Mouse (Mus musculus) midbrain, embryonic 16.5 days (tissue): ENCODE data around the gene Prl3a1. TPM values are rescaled to one million over a fixed set of nuclear protein-coding genes. Genes with fewer than 3 reads are reported as not detected.

Experiments
- ATAC-seq: fragments of 200-750 bp; cut with Nextera tagmentation; 2 replicates; pipeline ENCODE4 v1.8.0; 2017; ENCODE audit warnings: moderate TSS enrichment
- H3K27ac ChIP-seq: fragments of 300-500 bp; sonication (generic); 2 replicates; pipeline ENCODE4 v1.5.1; 2014; ENCODE audit warnings: mild to moderate bottlenecking, low read length, mixed read lengths
- H3K27me3 ChIP-seq: fragments of 300-500 bp; sonication (generic); 2 replicates; pipeline ENCODE4 v1.6.1; 2014; ENCODE audit warnings: low read depth, low read length, mixed read lengths; ENCODE audit not compliant: control insufficient read depth, insufficient read depth
- H3K36me3 ChIP-seq: fragments of 300-500 bp; sonication (generic); 2 replicates; pipeline ENCODE4 v1.6.1; 2014; ENCODE audit warnings: mild to moderate bottlenecking, low read length, moderate library complexity, mixed read lengths; ENCODE audit not compliant: control insufficient read depth, insufficient read depth
- H3K4me1 ChIP-seq: fragments of 300-500 bp; sonication (generic); 2 replicates; pipeline ENCODE4 v1.6.1; 2014; ENCODE audit warnings: mild to moderate bottlenecking, low read length, mixed read lengths; ENCODE audit not compliant: control insufficient read depth, insufficient read depth
- H3K4me2 ChIP-seq: fragments of 300-500 bp; sonication (generic); 2 replicates; pipeline ENCODE4 v1.6.1; 2014; ENCODE audit warnings: mild to moderate bottlenecking, low read length, mixed read lengths
- H3K4me3 ChIP-seq: fragments of 300-500 bp; sonication (generic); 2 replicates; pipeline ENCODE4 v1.5.1; 2014; ENCODE audit warnings: low read depth, mild to moderate bottlenecking, low read length, moderate library complexity, mixed read lengths
- H3K9ac ChIP-seq: fragments of 300-500 bp; sonication (generic); 2 replicates; pipeline ENCODE4 v1.6.1; 2014; ENCODE audit warnings: low read depth, low read length, mixed read lengths
- H3K9me3 ChIP-seq: fragments of 300-500 bp; sonication (generic); replicated peaks from 2 replicates; pipeline ENCODE4 v1.6.1; 2014; ENCODE audit warnings: mild to moderate bottlenecking, low read length, mixed read lengths; ENCODE audit not compliant: control insufficient read depth, poor library complexity, severe bottlenecking
- WGBS: fragments of 180-500 bp; shearing (Covaris S2); extraction: QIAGEN DNeasy Blood & Tissue Kit; methylation state at CpG from one replicate; pipeline ENCODE4 v1.1.7; 2014; 5-methylcytosine and 5-hydroxymethylcytosine counted together
- polyA plus RNA-seq: library from polyadenylated mRNA; unstranded; fragments of >200 nt; fragmentation: Nextera tagmentation; extraction: Ambion mirVana; gene quantifications from 2 replicates; pipeline ENCODE4 v1.2.1, GENCODE M21; 2015

Gene Prl3a1
- polyA plus RNA-seq: not detected in 2 replicates

DNA sequence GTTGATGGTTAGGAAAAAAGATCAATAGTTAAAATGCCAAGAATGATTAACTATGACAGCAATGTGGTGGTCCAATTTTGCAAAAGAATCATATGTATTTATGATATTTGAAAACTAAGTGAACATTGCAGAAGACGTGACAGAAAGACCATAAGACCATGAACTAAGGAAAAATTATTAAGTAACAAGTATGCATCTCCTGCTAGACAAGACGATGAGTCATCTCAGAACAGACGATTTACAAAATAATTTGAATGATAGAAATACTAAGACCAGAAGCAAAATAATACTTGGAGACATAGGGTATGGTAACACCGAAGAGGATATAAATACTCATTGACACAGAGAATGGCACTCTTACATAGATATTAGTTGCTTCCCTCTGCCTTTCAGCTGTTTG, at the start of gene Prl3a1:
TSS of gene Prl3a1 (plus strand) at position 301 of the 400 bp plus-strand sequence.
- no peak within 1 kb of the TSS for H3K4me3 ChIP-seq
- H3K36me3 ChIP-seq: no peaks in the 10 kb centered on the region
- no peaks in the 10 kb centered on the region for H3K4me1 ChIP-seq
- no peak within 1 kb of the TSS for H3K9ac ChIP-seq
- H3K4me2 ChIP-seq: no peak within 1 kb of the TSS
- H3K27ac ChIP-seq: no peak within 1 kb of the TSS
- no peaks in the 10 kb centered on the region for H3K9me3 ChIP-seq
- no peaks in the 10 kb centered on the region for H3K27me3 ChIP-seq
- ATAC-seq: no peak
- 94% methylated on average over 4 of the region's 4 CpGs for WGBS

DNA sequence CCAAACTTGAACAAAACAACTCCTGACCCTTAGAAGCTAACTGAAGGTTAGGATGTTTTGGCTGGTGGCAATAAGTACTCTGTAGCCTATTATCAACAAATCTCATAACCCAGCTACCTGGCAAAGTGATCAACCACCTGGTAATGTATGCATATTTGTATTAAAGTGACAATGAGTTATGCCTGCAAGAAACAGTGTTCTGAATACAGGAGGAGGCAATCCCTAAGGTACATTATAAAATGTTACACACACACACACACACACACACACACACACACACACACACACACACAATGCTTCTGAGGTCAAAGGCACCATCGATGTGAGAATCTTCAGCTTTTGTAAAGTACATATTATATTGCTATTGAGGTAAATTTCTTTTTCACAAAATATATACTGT, 17.7 kb upstream of the Prl3a1 start, which contains the start of gene Prl3b1:
TSS of gene Prl3b1 (plus strand) at position 301 of the 400 bp plus-strand sequence.
- H3K9ac ChIP-seq: no peak within 1 kb of the TSS
- H3K4me2 ChIP-seq: no peak within 1 kb of the TSS
- 96% methylated on average over 1 of the region's 1 CpGs for WGBS
- no peaks in the 10 kb centered on the region for H3K4me1 ChIP-seq
- H3K27ac ChIP-seq: no peak within 1 kb of the TSS
- ATAC-seq: no peak
- H3K36me3 ChIP-seq: no peaks in the 10 kb centered on the region
- H3K9me3 ChIP-seq: no peaks in the 10 kb centered on the region
- no peaks in the 10 kb centered on the region for H3K27me3 ChIP-seq
- H3K4me3 ChIP-seq: no peak within 1 kb of the TSS

DNA sequence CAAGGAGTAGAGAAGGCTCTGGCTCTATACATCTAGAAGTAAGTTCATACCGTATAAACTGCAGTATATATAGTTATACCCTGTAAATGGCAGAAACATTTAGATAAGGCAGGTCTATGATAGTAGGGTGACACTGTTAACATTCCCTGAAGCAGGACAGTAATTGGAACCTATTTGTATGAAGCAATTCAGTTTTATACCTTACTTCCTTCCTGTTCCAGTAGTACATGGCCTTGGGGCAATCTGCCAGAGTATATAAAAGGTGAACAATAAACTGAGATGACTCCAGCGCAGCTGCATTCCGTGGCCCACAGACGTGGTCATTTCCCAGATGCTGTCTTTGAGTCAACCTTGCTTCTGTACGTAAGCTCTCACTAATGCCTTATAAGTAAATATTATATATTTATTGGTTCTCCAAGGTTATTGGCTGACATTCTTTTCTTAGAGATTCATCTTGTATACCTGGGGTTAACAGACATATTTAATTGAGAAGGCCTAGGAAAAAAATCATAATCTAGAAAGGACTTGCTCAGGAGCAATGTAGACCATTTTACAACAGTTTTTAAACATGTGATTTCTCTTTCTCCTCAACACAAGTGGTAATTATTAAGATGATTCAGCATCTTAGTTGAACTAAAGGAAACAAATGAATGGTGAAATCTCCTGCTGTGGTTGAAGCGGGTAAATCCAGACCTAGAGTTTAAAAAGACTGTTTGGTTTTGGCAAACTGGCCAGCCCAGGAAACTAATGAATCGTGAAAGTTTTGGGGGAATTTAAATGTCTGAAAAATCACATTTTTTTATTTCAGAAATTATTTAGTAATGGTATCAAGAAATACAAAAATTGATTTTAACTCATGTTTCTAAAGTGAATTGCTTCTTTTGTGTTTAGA, 53.3 kb downstream of the Prl3a1 start, which contains the start of gene Prl6a1:
TSS of gene Prl6a1 (plus strand) at position 294 of the 892 bp plus-strand sequence.
- no peak within 1 kb of the TSS for H3K4me3 ChIP-seq
- ATAC-seq: no peak
- H3K36me3 ChIP-seq: no peaks in the 10 kb centered on the region
- no peak within 1 kb of the TSS for H3K9ac ChIP-seq
- no peak within 1 kb of the TSS for H3K4me2 ChIP-seq
- H3K27me3 ChIP-seq: no peaks in the 10 kb centered on the region
- WGBS: 85% methylated on average over 7 of the region's 7 CpGs
- H3K27ac ChIP-seq: no peak within 1 kb of the TSS
- H3K9me3 ChIP-seq: no peaks in the 10 kb centered on the region
- H3K4me1 ChIP-seq: no peaks in the 10 kb centered on the region

Other genes with a start within 250 kb of the Prl3a1 start
- gene Prl, start 201.9 kb upstream of the Prl3a1 start, polyA plus RNA-seq: not detected in 2 replicates
- not detected in 2 replicates for gene Prl3d1, start 165.2 kb upstream of the Prl3a1 start, polyA plus RNA-seq
- gene Prl3d2, start 137.7 kb upstream of the Prl3a1 start, polyA plus RNA-seq: not detected in 2 replicates
- not detected in 2 replicates for gene Prl3d3, start 102.6 kb upstream of the Prl3a1 start, polyA plus RNA-seq
- gene Prl3c1, start 62.8 kb upstream of the Prl3a1 start, polyA plus RNA-seq: not detected in 2 replicates
- gene Prl3b1, start 17.6 kb upstream of the Prl3a1 start, polyA plus RNA-seq: not detected in 2 replicates
- gene Prl6a1, start 53.2 kb downstream of the Prl3a1 start, polyA plus RNA-seq: not detected in 2 replicates
- gene Prl8a2, start 86.2 kb downstream of the Prl3a1 start, polyA plus RNA-seq: not detected in 2 replicates
- gene Prl2b1, start 131.4 kb downstream of the Prl3a1 start, polyA plus RNA-seq: not detected in 2 replicates
- gene Prl8a6, start 179.3 kb downstream of the Prl3a1 start, polyA plus RNA-seq: not detected in 2 replicates